Mouse (Mus musculus) kidney, embryonic 14.5 days (tissue): ENCODE data around the gene Tsga10. TPM values are rescaled to one million over a fixed set of nuclear protein-coding genes. Genes with fewer than 3 reads are reported as not detected.

Experiments
- polyA plus RNA-seq: library from polyadenylated mRNA; unstranded; fragments of >200 nt; fragmentation: Nextera tagmentation; extraction: Ambion mirVana; gene quantifications from 2 replicates; pipeline ENCODE4 v1.2.1, GENCODE M21; 2014

The Tsga10 gene
- polyA plus RNA-seq, 1 experiment from 2014 or later = 7.4 TPM

Other genes with a start within 250 kb of the Tsga10 start
- gene 2010300C02Rik, start 146.3 kb downstream of the Tsga10 start, polyA plus RNA-seq = 1.1 and 1.6 TPM in 2 replicates
- 10.0 and 11.0 TPM in 2 replicates for gene Lipt1, start 5.3 kb upstream of the Tsga10 start, polyA plus RNA-seq
- gene Mitd1, start 24.0 kb upstream of the Tsga10 start, polyA plus RNA-seq = 27.6 and 36.0 TPM in 2 replicates
- 269 and 340 TPM in 2 replicates for gene Mrpl30, start 24.0 kb upstream of the Tsga10 start, polyA plus RNA-seq
- not detected in 2 replicates for gene Lyg2, start 50.1 kb upstream of the Tsga10 start, polyA plus RNA-seq
- gene Lyg1, start 91.3 kb upstream of the Tsga10 start, polyA plus RNA-seq = not detected in 2 replicates
- 132 and 156 TPM in 2 replicates for gene Txndc9, start 131.5 kb upstream of the Tsga10 start, polyA plus RNA-seq
- 29.9 and 38.4 TPM in 2 replicates for gene Eif5b, start 131.6 kb upstream of the Tsga10 start, polyA plus RNA-seq